In the genomic region with DNA sequence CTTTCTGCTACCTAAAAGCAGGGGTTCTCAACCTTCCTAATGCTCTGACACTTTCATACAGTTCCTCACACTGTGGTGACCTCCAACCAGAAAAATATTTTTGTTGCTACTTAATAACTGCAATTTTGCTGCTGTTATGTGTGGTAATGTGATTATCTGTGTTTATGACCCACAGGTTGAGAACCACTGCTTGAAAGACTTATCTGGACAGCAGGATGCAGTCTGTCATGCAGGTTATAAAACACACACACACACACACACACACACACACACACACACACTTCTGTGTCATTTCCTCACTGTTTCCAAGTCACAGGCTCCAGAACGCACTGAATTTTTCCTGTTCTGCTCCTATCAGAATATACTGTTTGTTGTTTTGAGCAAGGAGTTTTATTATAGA, we compare ENCODE assay signal across 27 mouse cellular contexts. TPM values are rescaled to one million over a fixed set of nuclear protein-coding genes. Genes with fewer than 3 reads are reported as not detected.
DNase-seq lines count a peak whose midpoint lies in the region; ATAC-seq lines count a peak whose summit lies in the region.
"Had no signal": no experiment of that assay in that cellular context is flagged by ENCODE, and none has a peak within 500 bp of the region (broad histone marks: within the 10 kb centered on the region; RNA-seq: fewer than 3 reads in every experiment).

No protein-coding gene starts in this region.

- no peak overlapping the region for H3K4me2 ChIP-seq in hindbrain, embryonic 13.5 days
- H3K4me2 ChIP-seq: embryonic facial prominence, embryonic 12.5 days; forebrain, embryonic 13.5 days; forebrain, embryonic 15.5 days had no signal

- 0 out of 2 replicates have a peak, but pooled peaks have one; percentile 50 for ATAC-seq in megakaryocyte-erythroid progenitor cell, adult 5-6 weeks (replicated peaks; ENCODE audit: low FRiP score, low TSS enrichment, poor library complexity, severe bottlenecking)
- ATAC-seq in hindbrain, embryonic 13.5 days (ENCODE audit: low FRiP score), result no peak
- ATAC-seq: forebrain, embryonic 13.5 days; forebrain, embryonic 15.5 days; forebrain, postnatal 0 days had no signal

- no peak overlapping the region for H3K27ac ChIP-seq in limb, embryonic 10.5 days
- no peak overlapping the region for H3K27ac ChIP-seq in hindbrain, embryonic 13.5 days
- H3K27ac ChIP-seq: embryonic facial prominence, embryonic 10.5 days; embryonic facial prominence, embryonic 12.5 days; forebrain, embryonic 13.5 days; forebrain, embryonic 15.5 days had no signal

- H3K4me1 ChIP-seq in limb, embryonic 10.5 days, result 0 out of 2 replicates have a peak, but pooled peaks cover 7% of the 10 kb centered on the region
- no peaks in the 10 kb centered on the region for H3K4me1 ChIP-seq in hindbrain, embryonic 13.5 days (replicated peaks)
- H3K4me1 ChIP-seq: embryonic facial prominence, embryonic 10.5 days; embryonic facial prominence, embryonic 12.5 days; forebrain, embryonic 13.5 days; forebrain, embryonic 15.5 days had no signal

- H3K4me3 ChIP-seq in limb, embryonic 10.5 days, result no peak overlapping the region
- no peak overlapping the region for H3K4me3 ChIP-seq in hindbrain, embryonic 13.5 days
- H3K4me3 ChIP-seq: embryonic facial prominence, embryonic 10.5 days; embryonic facial prominence, embryonic 12.5 days; forebrain, embryonic 13.5 days; forebrain, embryonic 15.5 days had no signal

- no peaks in the 10 kb centered on the region for H3K9me3 ChIP-seq in limb, embryonic 10.5 days (replicated peaks)
- no peaks in the 10 kb centered on the region for H3K9me3 ChIP-seq in hindbrain, embryonic 13.5 days
- H3K9me3 ChIP-seq: embryonic facial prominence, embryonic 10.5 days; embryonic facial prominence, embryonic 12.5 days; forebrain, embryonic 13.5 days; forebrain, embryonic 15.5 days had no signal

- 81% methylated on average over 1 of the region's 1 CpGs for WGBS in limb, embryonic 10.5 days
- WGBS in hindbrain, embryonic 13.5 days, result 97% methylated on average over 1 of the region's 1 CpGs

- H3K9ac ChIP-seq in hindbrain, embryonic 13.5 days, result no peak overlapping the region
- H3K9ac ChIP-seq: embryonic facial prominence, embryonic 12.5 days; forebrain, embryonic 13.5 days; forebrain, embryonic 15.5 days; forebrain, postnatal 0 days had no signal

- peak; percentile 21 for DNase-seq in heart, adult 11 months
- DNase-seq in heart, adult 9 months (ENCODE audit: low spot score in 2 of 2), result no peak
- peak; percentile 8 for DNase-seq in limb, embryonic 10.5 days (ENCODE audit: low spot score)
- no peak for DNase-seq in frontal cortex, postnatal 25 days (ENCODE audit: low spot score in 2 of 2)
- DNase-seq: adrenal gland, adult 2 months; adrenal gland, postnatal 10 days; adrenal gland, postnatal 25 days; cerebellum, adult 11 months; cerebellum, adult 18-20 months; cerebellum, adult 8-10 months; cerebellum, adult 9-11 months; cerebellum, postnatal 14 days; cerebellum, postnatal 36 days; forebrain, postnatal 0 days had no signal

- no peaks in the 10 kb centered on the region for H3K36me3 ChIP-seq in limb, embryonic 10.5 days
- H3K36me3 ChIP-seq in hindbrain, embryonic 13.5 days, result no peaks in the 10 kb centered on the region
- H3K36me3 ChIP-seq: embryonic facial prominence, embryonic 10.5 days; embryonic facial prominence, embryonic 12.5 days; forebrain, embryonic 15.5 days had no signal

- H3K27me3 ChIP-seq in limb, embryonic 10.5 days (ENCODE audit: low read depth, poor library complexity, severe bottlenecking), result no peaks in the 10 kb centered on the region
- H3K27me3 ChIP-seq in hindbrain, embryonic 13.5 days, result no peaks in the 10 kb centered on the region
- H3K27me3 ChIP-seq: embryonic facial prominence, embryonic 12.5 days; forebrain, embryonic 13.5 days; forebrain, embryonic 15.5 days had no signal

RNA-seq across cellular contexts. Expression of a gene that starts 3.9 kb away (rescaled TPM):
- polyA plus RNA-seq in limb, embryonic 10.5 days (2016; fragmentation: Nextera tagmentation; extraction: Ambion mirVana), result not detected in 2 replicates
- not detected in 2 replicates for total RNA-seq in megakaryocyte-erythroid progenitor cell, adult 5-6 weeks (2014; fragmentation: Nextera tagmentation)
- total RNA-seq in megakaryocyte-erythroid progenitor cell, adult 5-6 weeks (2017), result not detected in 2 replicates
- not detected in 2 replicates for polyA plus RNA-seq in hindbrain, embryonic 13.5 days (2015; fragmentation: Nextera tagmentation; extraction: Ambion mirVana)
- total RNA-seq: adrenal gland, adult 2 months; adrenal gland, postnatal 10 days; adrenal gland, postnatal 25 days; adrenal gland, postnatal 4 days; ES-E14; MEL had no signal
- polyA plus RNA-seq: adrenal gland, adult 2 months; brain, embryonic 14.5 days; C2C12; embryonic facial prominence, embryonic 10.5 days; embryonic facial prominence, embryonic 12.5 days; embryonic facial prominence, embryonic 14.5 days; forebrain, embryonic 11.5 days; forebrain, embryonic 13.5 days; forebrain, embryonic 15.5 days; forebrain, postnatal 0 days had no signal

RNA-seq across cellular contexts. Expression of a gene that starts 8.4 kb away (rescaled TPM):
- 38.7 and 46.6 TPM in 2 replicates for polyA plus RNA-seq in limb, embryonic 10.5 days (2016; fragmentation: Nextera tagmentation; extraction: Ambion mirVana)
- total RNA-seq in megakaryocyte-erythroid progenitor cell, adult 5-6 weeks (2014; fragmentation: Nextera tagmentation), result 55.6 and 86.4 TPM in 2 replicates
- total RNA-seq in megakaryocyte-erythroid progenitor cell, adult 5-6 weeks (2017), result 28.6 and 62.9 TPM in 2 replicates
- 13.6 and 15.6 TPM in 2 replicates for polyA plus RNA-seq in hindbrain, embryonic 13.5 days (2015; fragmentation: Nextera tagmentation; extraction: Ambion mirVana)

Comparison
In these comparisons a context has a peak if more than half of its experiments do, and no peak if none do; other contexts are left out.
1. DNase-seq: peak in heart, adult 11 months (single experiment) and limb, embryonic 10.5 days (single experiment); none in heart, adult 9 months (0 of 2) and frontal cortex, postnatal 25 days (0 of 2).